Mouse (Mus musculus) heart, adult 2 months (tissue): Measurements from ENCODE around the gene Tiam2.

Source experiments
- CTCF ChIP-seq: fragments of 200-600 bp; IDR thresholded peaks from 2 replicates; pipeline ENCODE4 v1.8.1; 2022; ENCODE audit warnings: antibody characterized with exemption, mild to moderate bottlenecking, moderate library complexity
- EP300 ChIP-seq: fragments of 200-500 bp; IDR thresholded peaks from 2 replicates; pipeline ENCODE4 v1.6.1; 2011; ENCODE audit warnings: low read depth, low read length, control low read depth; ENCODE audit not compliant: insufficient read depth
- POLR2A ChIP-seq: fragments of 200-500 bp; IDR thresholded peaks from 2 replicates; pipeline ENCODE4 v1.6.1; 2011; ENCODE audit warnings: mild to moderate bottlenecking, low read depth, low read length, control low read depth; ENCODE audit not compliant: insufficient read depth

DNA sequence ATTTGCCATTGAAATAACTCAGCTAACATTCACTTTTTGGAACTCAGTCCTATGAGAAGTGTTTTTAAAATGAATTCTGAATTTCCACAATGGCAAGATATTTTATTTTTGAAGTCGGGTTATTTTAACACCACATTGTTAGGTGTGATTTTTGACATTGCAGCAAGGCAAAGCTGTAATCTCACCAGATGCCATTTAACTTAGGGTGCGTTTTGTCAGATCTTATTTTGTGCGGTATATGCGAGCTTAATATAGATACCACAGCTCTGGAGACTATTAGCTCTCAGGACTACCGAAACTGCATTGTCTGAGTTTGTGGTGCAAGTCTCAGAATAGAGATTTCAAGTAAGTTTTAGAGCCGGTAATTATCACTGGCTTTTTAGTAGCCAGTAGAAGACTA, 173.7 kb downstream of the Tiam2 start:
- TF ChIP-seq EP300 (no peak), CTCF (no peak), POLR2A (no peak)
